Mouse (Mus musculus): Measurements from ENCODE around the gene Sertad3. TPM values are rescaled to one million over a fixed set of nuclear protein-coding genes. Genes with fewer than 3 reads are reported as not detected.

The Sertad3 gene
- polyA plus RNA-seq (2016; fragmentation: Nextera tagmentation; extraction: Ambion mirVana), result 21.7 and 24.8 TPM in 2 replicates

DNA sequence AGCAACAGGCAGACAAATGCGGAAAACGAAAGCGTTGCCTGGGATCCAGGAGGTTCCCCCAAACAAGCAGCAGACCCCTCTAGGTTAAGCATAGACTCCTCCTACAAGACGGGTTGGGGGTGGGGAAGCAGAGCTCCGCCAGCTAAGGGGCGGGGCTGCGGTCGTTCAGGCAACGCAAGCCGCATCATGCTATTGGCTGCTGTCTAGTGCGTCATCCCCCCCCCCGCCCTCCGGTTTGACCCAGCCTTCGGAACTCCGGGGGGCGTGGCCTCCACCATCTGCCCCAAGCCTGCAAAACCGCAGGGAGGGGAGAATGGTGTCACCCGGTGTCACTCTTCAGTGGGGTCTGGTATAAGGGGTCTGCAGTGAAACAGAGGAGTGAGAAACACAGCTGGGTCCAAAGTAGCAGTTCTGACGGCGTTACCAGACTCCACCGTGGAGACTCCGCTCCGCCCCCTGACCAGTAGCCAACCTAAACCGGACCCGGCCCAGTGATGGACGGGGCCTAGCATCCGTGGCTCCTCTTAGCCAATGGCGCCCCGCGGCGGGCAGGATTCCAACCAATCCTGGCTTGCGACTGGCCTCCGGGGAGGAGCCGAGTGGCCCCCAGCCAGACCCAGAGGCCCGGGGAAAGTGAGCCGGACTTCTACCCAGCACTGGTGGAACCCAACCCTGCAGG is at the start of gene Sertad3:
Sertad3 (plus strand) TSS at position 613 of the 679 bp plus-strand sequence.
- peak; percentile 99 for DNase-seq (ENCODE audit: extremely low spot score, low spot score)
- Histone ChIP-seq H3K27ac (peak within 1 kb of the TSS; percentile 90), H3K36me3 (replicated peaks) (peaks cover 25% of the 10 kb centered on the region), H3K9me3 (no peaks in the 10 kb centered on the region), H3K4me1 (peaks cover 18% of the 10 kb centered on the region), H3K4me3 (peak within 1 kb of the TSS; percentile 80), H3K27me3 (ENCODE audit: poor library complexity, severe bottlenecking) (no peaks in the 10 kb centered on the region)
- under 1% methylated on average over 36 of the region's 36 CpGs for WGBS

DNA sequence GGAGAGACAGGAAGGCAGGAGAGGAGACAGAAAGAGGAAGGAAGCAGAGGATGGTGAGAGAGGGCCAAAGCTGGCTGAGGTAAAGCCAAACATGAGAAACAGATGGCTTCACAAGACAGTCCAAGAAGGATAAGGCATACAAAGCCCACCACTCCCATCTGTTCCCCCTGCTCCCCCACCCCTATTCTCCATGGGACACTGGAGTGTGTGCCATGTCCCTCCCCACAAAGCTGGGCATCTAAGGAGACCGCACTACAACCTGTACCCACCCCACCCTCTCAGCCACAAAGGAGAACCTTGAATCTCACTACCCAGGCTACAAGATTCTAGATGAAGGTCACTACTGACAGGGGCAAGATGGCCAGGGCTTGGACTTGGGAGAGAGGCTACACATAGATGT is 46.2 kb upstream of the Sertad3 start:
- Histone ChIP-seq H3K36me3 (replicated peaks) (no peaks in the 10 kb centered on the region), H3K9me3 (peaks cover 14% of the 10 kb centered on the region; the same call in 1 of the 2 replicates), H3K4me3 (no peak overlapping the region), H3K27ac (no peak overlapping the region), H3K27me3 (ENCODE audit: poor library complexity, severe bottlenecking) (no peaks in the 10 kb centered on the region; the same call in 1 of the 2 replicates), H3K4me1 (no peaks in the 10 kb centered on the region)
- no peak for DNase-seq (ENCODE audit: extremely low spot score, low spot score)
- 91% methylated on average over 1 of the region's 1 CpGs for WGBS

DNA sequence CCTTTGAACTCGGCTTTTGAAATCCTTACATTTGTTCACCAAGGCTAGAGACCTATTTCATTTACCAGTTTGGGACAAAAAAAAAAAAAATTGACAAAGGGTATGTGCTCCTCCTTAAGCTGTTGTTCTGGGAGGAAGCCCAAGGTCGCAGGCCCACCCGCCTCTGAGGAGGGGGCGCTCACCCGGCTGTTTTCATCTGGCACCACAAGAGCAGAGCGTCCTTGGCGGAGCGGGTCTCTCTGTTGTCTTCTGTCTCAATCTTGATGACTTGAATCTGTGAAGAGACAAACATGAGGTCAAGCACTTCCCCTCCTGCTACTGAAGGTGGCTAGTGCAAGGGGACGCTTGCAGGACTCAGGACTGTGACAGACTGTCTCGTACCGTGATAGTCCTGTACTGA is 45.6 kb upstream of the Sertad3 start:
- Histone ChIP-seq H3K4me1 (no peaks in the 10 kb centered on the region), H3K9me3 (peaks cover 7% of the 10 kb centered on the region; the same call in 1 of the 2 replicates), H3K27ac (no peak overlapping the region), H3K36me3 (replicated peaks) (no peaks in the 10 kb centered on the region), H3K4me3 (no peak overlapping the region), H3K27me3 (ENCODE audit: poor library complexity, severe bottlenecking) (peaks cover 4% of the 10 kb centered on the region)
- 81% methylated on average over 11 of the region's 11 CpGs for WGBS
- DNase-seq (ENCODE audit: extremely low spot score, low spot score), result no peak

DNA sequence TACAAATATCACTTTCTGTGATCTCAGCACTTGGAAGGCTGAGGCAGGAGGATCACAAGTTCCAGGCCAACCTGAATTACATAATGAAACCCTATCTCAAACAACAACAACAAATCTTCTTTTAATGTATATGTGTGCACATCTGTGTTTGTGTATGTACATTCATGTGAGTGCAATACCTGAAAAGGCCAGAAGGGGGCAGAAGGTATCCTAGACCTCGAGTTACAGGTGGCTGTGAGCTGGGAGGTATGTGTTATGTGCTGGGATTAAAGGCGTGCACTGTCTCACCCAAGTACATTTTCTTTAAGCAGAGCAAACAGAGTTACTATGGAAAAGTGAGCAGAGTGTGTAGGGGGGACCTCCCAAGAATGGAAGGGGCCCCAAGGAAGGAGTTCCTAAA is 44.4 kb upstream of the Sertad3 start:
- H3K27ac ChIP-seq, result no peak overlapping the region
- no peaks in the 10 kb centered on the region for H3K4me1 ChIP-seq
- H3K36me3 ChIP-seq (replicated peaks), result no peaks in the 10 kb centered on the region
- H3K27me3 ChIP-seq (ENCODE audit: poor library complexity, severe bottlenecking), result peaks cover 15% of the 10 kb centered on the region
- WGBS, result 64% methylated on average over 2 of the region's 2 CpGs
- no peak overlapping the region for H3K4me3 ChIP-seq
- H3K9me3 ChIP-seq, result peaks cover 7% of the 10 kb centered on the region; the same call in 1 of the 2 replicates
- no peak for DNase-seq (ENCODE audit: extremely low spot score, low spot score)

DNA sequence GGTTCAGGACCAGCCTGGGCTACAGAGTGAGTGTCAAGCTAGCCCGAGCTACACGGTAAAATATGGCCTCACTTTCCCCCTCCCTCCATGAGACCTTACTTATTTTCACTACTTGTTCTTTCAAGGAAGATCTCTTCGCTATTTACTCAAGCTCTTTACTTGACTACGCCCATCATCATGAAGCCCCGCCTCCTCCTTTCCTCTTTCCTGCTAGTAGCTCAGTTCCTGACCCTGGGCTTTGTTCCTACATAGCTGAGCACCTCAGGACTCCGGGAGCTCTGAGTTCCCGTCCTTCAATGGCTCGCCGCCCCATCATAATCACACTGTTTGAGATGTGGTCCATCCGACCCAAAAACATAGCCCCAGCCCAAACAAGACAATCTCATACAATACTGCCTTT is 40.2 kb upstream of the Sertad3 start:
- no peak for DNase-seq (ENCODE audit: extremely low spot score, low spot score)
- H3K4me1 ChIP-seq, result no peaks in the 10 kb centered on the region
- peaks cover 28% of the 10 kb centered on the region for H3K27me3 ChIP-seq (ENCODE audit: poor library complexity, severe bottlenecking)
- H3K27ac ChIP-seq, result no peak overlapping the region
- no peaks in the 10 kb centered on the region for H3K36me3 ChIP-seq (replicated peaks)
- no peak overlapping the region; the same call in 1 of the 2 replicates for H3K4me3 ChIP-seq
- H3K9me3 ChIP-seq, result peaks cover 7% of the 10 kb centered on the region; the same call in 1 of the 2 replicates
- WGBS, result 28% methylated on average over 10 of the region's 10 CpGs

DNA sequence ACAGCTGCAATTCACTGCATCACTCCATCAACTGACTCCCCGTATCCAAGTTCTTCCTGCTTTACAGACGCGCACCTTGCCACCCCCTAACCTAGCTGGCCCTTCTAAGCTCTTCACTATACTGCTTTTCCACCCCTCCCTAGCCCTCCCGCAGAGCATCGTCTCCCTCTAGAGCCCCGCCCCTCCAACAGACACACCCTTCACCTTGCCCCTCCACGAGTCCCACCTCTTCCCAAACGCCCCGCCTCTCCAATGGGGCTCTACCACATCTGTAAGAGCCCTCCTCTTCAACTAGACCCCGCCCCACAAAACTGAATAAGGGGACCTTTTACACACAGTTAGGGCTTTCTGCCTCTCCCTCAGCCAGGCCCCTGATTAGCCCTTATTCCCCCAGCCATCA is 39.8 kb upstream of the Sertad3 start:
- H3K27me3 ChIP-seq (ENCODE audit: poor library complexity, severe bottlenecking), result peaks cover 28% of the 10 kb centered on the region
- no peak for DNase-seq (ENCODE audit: extremely low spot score, low spot score)
- no peak overlapping the region; the same call in 1 of the 2 replicates for H3K4me3 ChIP-seq
- H3K36me3 ChIP-seq (replicated peaks), result no peaks in the 10 kb centered on the region
- H3K9me3 ChIP-seq, result peaks cover 7% of the 10 kb centered on the region; the same call in 1 of the 2 replicates
- no peak overlapping the region for H3K27ac ChIP-seq
- H3K4me1 ChIP-seq, result no peaks in the 10 kb centered on the region
- WGBS, result 13% methylated on average over 10 of the region's 10 CpGs

DNA sequence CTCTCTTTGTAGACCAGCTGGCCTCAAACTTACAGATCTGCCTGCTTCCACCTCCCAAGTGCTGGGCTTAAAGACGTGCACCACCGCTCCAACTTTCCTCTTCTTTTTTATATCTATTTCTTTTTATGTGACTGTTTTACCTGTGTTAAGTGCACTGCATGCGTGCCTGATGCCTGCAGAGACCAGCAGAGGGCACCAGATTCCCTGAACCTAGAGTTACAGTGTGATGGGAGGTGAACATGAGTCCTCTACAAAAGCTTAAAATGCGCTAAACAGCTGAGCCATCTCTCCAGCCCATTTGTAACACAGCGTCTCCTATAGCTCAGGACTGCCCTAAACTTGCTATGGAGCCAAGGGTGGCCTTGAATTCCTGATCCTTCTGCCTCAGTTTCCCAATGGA is 36.0 kb upstream of the Sertad3 start:
- WGBS, result 61% methylated on average over 5 of the region's 5 CpGs
- peak; percentile 24 for DNase-seq (ENCODE audit: extremely low spot score, low spot score)
- H3K4me1 ChIP-seq, result no peaks in the 10 kb centered on the region
- no peaks in the 10 kb centered on the region for H3K36me3 ChIP-seq (replicated peaks)
- H3K9me3 ChIP-seq, result no peaks in the 10 kb centered on the region
- H3K27ac ChIP-seq, result no peak overlapping the region
- peaks cover 28% of the 10 kb centered on the region for H3K27me3 ChIP-seq (ENCODE audit: poor library complexity, severe bottlenecking)
- H3K4me3 ChIP-seq, result no peak overlapping the region

DNA sequence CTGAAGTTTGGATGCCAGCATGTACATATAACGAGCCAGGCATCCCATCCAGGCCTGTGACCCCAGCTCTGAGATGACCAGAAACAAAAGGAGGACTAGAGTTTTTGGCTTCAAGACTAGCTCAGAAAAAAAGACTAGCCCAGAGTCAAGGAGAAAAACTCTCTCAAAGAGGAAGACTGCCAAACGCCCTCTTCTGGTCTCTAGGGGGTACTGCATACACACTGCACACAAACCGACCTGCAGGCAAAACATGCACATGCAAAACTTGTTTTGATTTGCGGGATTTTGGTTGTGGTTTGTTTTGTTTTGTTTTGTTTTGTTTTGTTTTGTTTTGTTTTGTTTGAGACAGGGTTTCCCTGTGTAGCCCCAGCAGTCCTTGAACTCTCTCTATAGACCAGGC is 33.6 kb upstream of the Sertad3 start:
- 79% methylated on average over 4 of the region's 4 CpGs for WGBS

DNA sequence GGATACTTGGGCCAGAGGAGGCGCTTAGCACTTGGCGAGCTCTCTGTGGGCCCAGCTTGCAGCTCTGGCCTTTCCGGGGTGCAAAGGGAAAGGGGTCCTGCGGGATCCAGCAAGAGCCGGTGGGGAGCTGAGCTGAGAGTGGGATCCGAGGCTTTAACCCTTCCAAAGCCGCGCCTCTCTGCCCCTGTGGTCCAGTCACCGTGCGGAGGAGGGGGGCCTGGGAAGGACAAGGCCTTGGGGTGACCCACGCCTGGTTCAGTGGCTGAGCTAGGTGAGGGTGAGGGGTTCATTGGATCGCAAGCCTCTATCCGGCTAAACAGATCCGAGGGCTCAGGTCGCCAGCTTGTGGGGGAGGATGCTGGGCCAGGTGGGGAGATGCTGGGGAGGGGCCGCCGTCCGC is 27.5 kb upstream of the Sertad3 start:
- Histone ChIP-seq H3K36me3 (replicated peaks) (no peaks in the 10 kb centered on the region), H3K9me3 (no peaks in the 10 kb centered on the region), H3K4me3 (peak overlapping the region; percentile 66), H3K27ac (peak overlapping the region; percentile 33; the same call in 1 of the 2 replicates), H3K4me1 (peaks cover 25% of the 10 kb centered on the region), H3K27me3 (ENCODE audit: poor library complexity, severe bottlenecking) (peaks cover 48% of the 10 kb centered on the region)
- WGBS, result under 1% methylated on average over 18 of the region's 18 CpGs
- no peak for DNase-seq (ENCODE audit: extremely low spot score, low spot score)

More for the DNA sequence above, 33.6 kb upstream of the Sertad3 start:
- no peak for DNase-seq (ENCODE audit: extremely low spot score, low spot score)
- no peak overlapping the region for H3K27ac ChIP-seq
- H3K36me3 ChIP-seq (replicated peaks), result no peaks in the 10 kb centered on the region
- H3K9me3 ChIP-seq, result no peaks in the 10 kb centered on the region
- peaks cover 14% of the 10 kb centered on the region for H3K27me3 ChIP-seq (ENCODE audit: poor library complexity, severe bottlenecking)
- no peak overlapping the region for H3K4me3 ChIP-seq
- no peaks in the 10 kb centered on the region for H3K4me1 ChIP-seq

DNA sequence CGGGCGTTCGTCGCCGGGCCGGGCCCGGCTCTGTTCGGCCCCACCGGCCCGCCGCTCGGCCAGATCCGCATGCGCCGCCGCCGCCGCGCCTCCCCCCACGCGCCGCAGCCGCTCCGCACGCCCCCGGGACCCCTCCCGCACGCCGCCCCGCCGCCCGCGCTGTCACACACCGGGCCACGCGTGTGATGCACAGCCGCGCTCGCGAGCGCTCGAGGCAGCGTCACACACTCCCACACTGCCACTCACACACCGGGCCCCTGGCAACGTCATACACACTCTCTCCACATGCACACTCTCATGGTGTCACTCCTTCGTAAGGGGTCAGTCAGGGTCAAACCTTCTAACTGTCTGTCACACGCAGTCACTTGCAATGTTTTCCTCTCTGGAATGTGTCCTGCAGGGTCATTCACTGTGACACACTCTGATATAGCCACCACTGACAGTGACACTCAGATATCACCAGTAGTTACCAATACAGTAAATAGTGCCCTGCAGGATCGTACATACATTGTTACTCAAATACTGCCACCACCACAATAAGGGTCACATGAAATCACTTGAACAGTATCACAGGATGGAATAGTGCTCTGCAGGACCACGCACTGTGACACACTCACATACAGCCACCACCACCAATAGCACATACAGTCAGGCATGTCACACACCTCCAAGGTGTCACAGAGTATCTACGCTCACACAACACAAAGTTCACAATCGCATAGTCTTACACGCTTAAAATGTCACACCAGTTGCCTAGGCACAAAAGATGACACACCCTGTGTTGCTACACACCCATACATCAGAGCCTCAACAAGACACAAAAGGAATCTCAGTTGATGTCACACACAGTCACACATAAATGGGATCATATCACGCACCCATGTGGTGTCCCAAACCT is 26.8 kb upstream of the Sertad3 start:
- WGBS, result 7% methylated on average over 53 of the region's 53 CpGs
- peaks cover 48% of the 10 kb centered on the region for H3K27me3 ChIP-seq (ENCODE audit: poor library complexity, severe bottlenecking)
- H3K27ac ChIP-seq, result peak overlapping the region; percentile 33; the same call in 1 of the 2 replicates
- DNase-seq (ENCODE audit: extremely low spot score, low spot score), result peak; percentile 18
- no peaks in the 10 kb centered on the region for H3K36me3 ChIP-seq (replicated peaks)
- H3K4me3 ChIP-seq, result peak overlapping the region; percentile 66
- H3K4me1 ChIP-seq, result peaks cover 25% of the 10 kb centered on the region
- H3K9me3 ChIP-seq, result no peaks in the 10 kb centered on the region

DNA sequence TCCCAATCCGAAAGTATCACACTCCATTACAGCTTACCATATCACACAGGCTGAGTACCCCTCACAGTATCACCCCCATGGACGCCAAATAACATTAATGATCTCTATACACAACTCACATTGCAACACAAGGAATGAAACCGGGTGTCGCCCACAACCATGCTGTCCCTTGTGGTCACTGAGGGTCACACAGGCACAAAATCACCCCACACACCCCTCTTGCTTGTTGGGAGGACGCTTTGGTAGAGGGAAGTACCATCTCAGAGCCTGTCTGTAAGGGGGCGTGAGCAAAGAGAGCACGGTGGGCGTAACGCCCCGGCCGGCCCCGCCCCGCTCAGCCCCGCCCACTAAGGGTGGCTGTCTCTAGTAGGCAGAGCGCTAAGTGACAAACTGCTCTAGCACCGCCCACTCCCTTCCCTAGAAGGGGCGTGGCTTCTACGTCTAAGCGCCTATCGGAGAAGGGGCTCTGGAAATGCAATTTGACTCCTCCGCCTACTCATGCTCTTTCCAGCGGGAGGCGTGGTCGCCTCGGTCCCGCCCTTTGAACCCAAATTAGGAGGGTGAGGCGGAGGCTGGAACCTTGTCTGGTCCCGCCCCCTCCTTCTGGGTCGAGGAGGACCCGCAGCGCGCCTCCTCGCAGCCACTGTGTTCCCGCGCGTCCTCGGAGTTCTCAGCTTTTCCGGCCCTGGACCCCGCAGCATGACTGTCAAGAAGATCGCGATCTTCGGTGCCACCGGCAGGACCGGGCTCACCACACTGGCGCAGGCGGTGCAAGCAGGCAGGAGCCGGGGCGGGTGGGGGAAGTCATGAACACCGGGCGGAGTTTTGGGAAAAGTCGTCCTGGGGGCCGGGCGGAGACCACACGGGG is 25.9 kb upstream of the Sertad3 start, which contains the start of the genes Sptbn4 and Blvrb:
Sptbn4 (minus strand) TSS at position 268 of the 868 bp plus-strand sequence.
Blvrb (plus strand) TSS at position 560 of the 868 bp plus-strand sequence.
- Histone ChIP-seq H3K27ac (peak within 1 kb of the TSS; percentile 77), H3K9me3 (no peaks in the 10 kb centered on the region), H3K4me1 (peaks cover 33% of the 10 kb centered on the region), H3K36me3 (replicated peaks) (no peaks in the 10 kb centered on the region), H3K4me3 (peak within 1 kb of the TSS; percentile 66), H3K27me3 (ENCODE audit: poor library complexity, severe bottlenecking) (peaks cover 48% of the 10 kb centered on the region)
- DNase-seq (ENCODE audit: extremely low spot score, low spot score), result peak; percentile 98
- under 1% methylated on average over 54 of the region's 54 CpGs for WGBS
